Mouse (Mus musculus) cerebellum, adult 2 months (tissue): ENCODE results near the gene Odf3b.

ENCODE experiments used
- CTCF ChIP-seq: fragments of 200-500 bp; IDR thresholded peaks from 2 replicates; pipeline ENCODE4 v1.5.1; 2011; ENCODE audit warnings: low read depth, mild to moderate bottlenecking, control low read depth, low read length, moderate library complexity, borderline replicate concordance; ENCODE audit not compliant: insufficient read depth
- POLR2A ChIP-seq: fragments of 200-500 bp; IDR thresholded peaks from 2 replicates; pipeline ENCODE4 v1.6.1; 2011; ENCODE audit warnings: low read length, control low read depth, borderline replicate concordance; ENCODE audit not compliant: insufficient read depth

DNA sequence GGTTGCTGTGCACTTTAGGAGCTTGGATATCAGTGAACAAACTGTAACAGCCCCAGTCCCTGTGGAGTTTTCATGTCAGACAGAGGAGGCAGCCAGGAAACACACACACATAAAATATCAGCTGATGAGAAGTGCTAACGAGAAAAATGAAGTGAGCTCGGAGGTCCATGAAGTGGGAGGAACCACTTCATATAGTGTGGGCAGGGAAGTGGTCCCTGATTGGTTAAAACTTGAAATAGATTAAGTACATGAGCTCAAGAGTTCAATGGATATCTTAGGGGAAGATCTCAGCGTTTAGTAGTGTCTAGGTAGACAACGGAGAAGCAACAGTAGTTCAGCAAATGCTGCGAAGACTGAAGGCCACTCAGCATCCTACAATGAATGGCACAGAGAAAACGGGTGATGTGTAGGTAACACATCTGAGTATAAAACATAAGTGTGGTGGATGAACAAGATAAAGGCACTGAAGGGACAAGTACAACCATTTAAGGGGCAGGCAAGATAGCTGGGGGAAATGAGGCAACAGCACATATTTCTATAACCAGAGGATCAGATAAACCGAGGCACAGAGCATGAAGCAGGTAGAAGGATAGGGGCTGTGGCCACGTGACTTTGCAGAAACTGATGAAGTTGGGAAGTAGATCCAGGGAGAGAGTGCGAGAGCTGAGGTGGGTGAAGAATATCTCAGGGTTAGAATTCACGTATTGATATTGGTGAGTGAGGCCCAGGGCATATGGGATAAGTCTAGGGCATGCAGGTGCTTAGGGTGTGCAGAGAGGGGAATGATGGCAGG lies 25.9 kb upstream of the Odf3b start:
- TF ChIP-seq CTCF, result no peak
- TF ChIP-seq POLR2A, result no peak
